Mouse (Mus musculus): ENCODE data around the gene C2cd4d. TPM values are rescaled to one million over a fixed set of nuclear protein-coding genes. Genes with fewer than 3 reads are reported as not detected.

The C2cd4d gene
- under 1 TPM; 0.71 to 0.81 TPM for total RNA-seq (2021)

GRCm38 (mm10) chr3:94362138-94362537 is at the start of gene C2cd4d:
Gene C2cd4d, plus strand, starts transcription at chr3:94362438.
- no peak for DNase-seq (ENCODE audit: extremely low spot score in 1 of 2, low spot score in 2 of 2)
- intact Hi-C loops (cut with DNase I), result no loop called here

GRCm38 (mm10) chr3:94328681-94329080 is 33.6 kb upstream of the C2cd4d start:
- DNase-seq (ENCODE audit: extremely low spot score in 1 of 2, low spot score in 2 of 2), result no peak
- intact Hi-C loops (cut with DNase I), result no loop called here

- no peak for DNase-seq (ENCODE audit: extremely low spot score in 1 of 2, low spot score in 2 of 2)
- intact Hi-C loops (cut with DNase I), result no loop called here
Observed at GRCm38 (mm10) chr3:94334442-94334841, 27.8 kb upstream of the C2cd4d start.

- DNase-seq (ENCODE audit: extremely low spot score in 1 of 2, low spot score in 2 of 2), result no peak
- intact Hi-C loops (cut with DNase I), result no loop called here
Observed at GRCm38 (mm10) chr3:94338522-94338921, 23.7 kb upstream of the C2cd4d start.

GRCm38 (mm10) chr3:94341959-94342422 is 20.2 kb upstream of the C2cd4d start, which contains the start of gene Them5:
Gene Them5, plus strand, starts transcription at chr3:94342099.
- peak in 1 of 2 experiments; percentile 34 for DNase-seq (ENCODE audit: extremely low spot score in 1 of 2, low spot score in 2 of 2)
- intact Hi-C loops (cut with DNase I), result no loop called here

- intact Hi-C loops (cut with DNase I), result no loop called here
- no peak for DNase-seq (ENCODE audit: extremely low spot score in 1 of 2, low spot score in 2 of 2)
Observed at GRCm38 (mm10) chr3:94342552-94342951, 19.7 kb upstream of the C2cd4d start.

- intact Hi-C loops (cut with DNase I), result no loop called here
- DNase-seq (ENCODE audit: extremely low spot score in 1 of 2, low spot score in 2 of 2), result no peak
Observed at GRCm38 (mm10) chr3:94344182-94344581, 18.1 kb upstream of the C2cd4d start.

- intact Hi-C loops (cut with DNase I), result no loop called here
- no peak for DNase-seq (ENCODE audit: extremely low spot score in 1 of 2, low spot score in 2 of 2)
Observed at GRCm38 (mm10) chr3:94344897-94345296, 17.3 kb upstream of the C2cd4d start.

- intact Hi-C loops (cut with DNase I), result no loop called here
- no peak for DNase-seq (ENCODE audit: extremely low spot score in 1 of 2, low spot score in 2 of 2)
Observed at GRCm38 (mm10) chr3:94348146-94348545, 14.1 kb upstream of the C2cd4d start.

- intact Hi-C loops (cut with DNase I), result no loop called here
- DNase-seq (ENCODE audit: extremely low spot score in 1 of 2, low spot score in 2 of 2), result peak in 1 of 2 experiments; percentile 31
Observed at GRCm38 (mm10) chr3:94360812-94361211, 1.4 kb upstream of the C2cd4d start.

GRCm38 (mm10) chr3:94363291-94364153 is 1.3 kb downstream of the C2cd4d start:
- DNase-seq (ENCODE audit: extremely low spot score in 1 of 2, low spot score in 2 of 2), result peak in 1 of 2 experiments; percentile 64

GRCm38 (mm10) chr3:94364154-94364526 is 1.9 kb downstream of the C2cd4d start:
- peak in 1 of 2 experiments; percentile 49 for DNase-seq (ENCODE audit: extremely low spot score in 1 of 2, low spot score in 2 of 2)
- intact Hi-C loops (cut with DNase I), result no loop called here

More at GRCm38 (mm10) chr3:94363291-94364153, 1.3 kb downstream of the C2cd4d start:
- intact Hi-C loops (cut with DNase I), result no loop called here

- intact Hi-C loops (cut with DNase I), result loop anchor here (2.0 to 5.0 kb wide), 2 partner anchors 76 to 541 kb away; partner anchors contain the start of genes Mrpl9 and Oaz3
- peak; percentile 72 to 83 for DNase-seq (ENCODE audit: extremely low spot score in 1 of 2, low spot score in 2 of 2)
Observed at GRCm38 (mm10) chr3:94366761-94367160, 4.5 kb downstream of the C2cd4d start.

GRCm38 (mm10) chr3:94367511-94367910 is 5.3 kb downstream of the C2cd4d start:
- DNase-seq (ENCODE audit: extremely low spot score in 1 of 2, low spot score in 2 of 2), result no peak
- intact Hi-C loops (cut with DNase I), result loop anchor here (2.0 to 5.0 kb wide), 2 partner anchors 75 to 540 kb away; partner anchors contain the start of genes Mrpl9 and Oaz3

- intact Hi-C loops (cut with DNase I), result loop anchor here (5.0 kb wide), 1 partner anchor 539 kb away; no protein-coding TSS in a partner anchor
- DNase-seq (ENCODE audit: extremely low spot score in 1 of 2, low spot score in 2 of 2), result no peak
Observed at GRCm38 (mm10) chr3:94368631-94369030, 6.4 kb downstream of the C2cd4d start.

- DNase-seq (ENCODE audit: extremely low spot score in 1 of 2, low spot score in 2 of 2), result no peak
- intact Hi-C loops (cut with DNase I), result loop anchor here (5.0 kb wide), 2 partner anchors 43 to 538 kb away; partner anchors contain the start of gene Tdrkh
Observed at GRCm38 (mm10) chr3:94369709-94370108, 7.5 kb downstream of the C2cd4d start.

GRCm38 (mm10) chr3:94371637-94372036 is 9.4 kb downstream of the C2cd4d start:
- intact Hi-C loops (cut with DNase I), result loop anchor here (5.0 kb wide), 1 partner anchor 41 kb away; the partner anchor contains the start of gene Tdrkh
- peak; percentile 24 to 79 for DNase-seq (ENCODE audit: extremely low spot score in 1 of 2, low spot score in 2 of 2)

- DNase-seq (ENCODE audit: extremely low spot score in 1 of 2, low spot score in 2 of 2), result no peak
- intact Hi-C loops (cut with DNase I), result loop anchor here (5.0 kb wide), 1 partner anchor 40 kb away; the partner anchor contains the start of gene Tdrkh
Observed at GRCm38 (mm10) chr3:94372038-94372437, 9.8 kb downstream of the C2cd4d start.

- no peak for DNase-seq (ENCODE audit: extremely low spot score in 1 of 2, low spot score in 2 of 2)
- intact Hi-C loops (cut with DNase I), result loop anchor here (5.0 kb wide), 1 partner anchor 40 kb away; the partner anchor contains the start of gene Tdrkh
Observed at GRCm38 (mm10) chr3:94372641-94373040, 10.4 kb downstream of the C2cd4d start, which contains the start of gene Rorc. Gene Rorc, plus strand, starts transcription at chr3:94372794.

All from left cerebral cortex, postnatal 10 days (tissue).